Mouse (Mus musculus): ENCODE results near the gene Epha1. TPM values are rescaled to one million over a fixed set of nuclear protein-coding genes. Genes with fewer than 3 reads are reported as not detected.

Epha1 gene
- polyA plus RNA-seq, 1 experiment from 2014 or later, result 4.7 TPM

DNA sequence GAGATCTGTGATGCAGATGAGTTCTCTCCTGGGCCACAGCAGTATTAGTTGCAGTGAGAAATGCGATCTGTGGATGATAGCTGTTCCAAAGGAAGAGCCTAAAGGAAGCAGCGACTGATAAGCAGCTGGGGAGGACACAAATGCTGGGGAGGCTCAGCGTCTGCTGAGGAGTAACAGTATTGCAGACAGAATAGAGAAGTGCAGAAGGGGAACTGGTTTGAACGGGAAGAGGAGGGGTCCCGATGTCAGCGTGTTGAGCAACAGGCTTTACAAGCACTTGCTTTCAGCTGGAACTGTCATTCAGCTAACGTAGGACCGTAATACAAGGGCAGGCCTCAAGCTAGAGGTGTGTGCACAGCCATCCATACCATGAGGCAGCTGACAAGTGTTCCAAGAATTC, 19.9 kb downstream of the Epha1 start:
- Histone ChIP-seq H3K4me3 (peak overlapping the region; percentile 93), H3K27me3 (replicated peaks) (no peaks in the 10 kb centered on the region), H3K27ac (ENCODE audit: poor library complexity, severe bottlenecking) (peak overlapping the region; percentile 100), H3K4me2 (peak overlapping the region; percentile 99), H3K36me3 (peaks cover 68% of the 10 kb centered on the region), H3K9me3 (replicated peaks) (no peaks in the 10 kb centered on the region), H3K4me1 (replicated peaks) (peaks cover 80% of the 10 kb centered on the region), H3K9ac (peak overlapping the region; percentile 98)
- ATAC-seq (ENCODE audit: insufficient number of reproducible peaks, low FRiP score), result no peak
- 27% methylated on average over 8 of the region's 8 CpGs for WGBS

DNA sequence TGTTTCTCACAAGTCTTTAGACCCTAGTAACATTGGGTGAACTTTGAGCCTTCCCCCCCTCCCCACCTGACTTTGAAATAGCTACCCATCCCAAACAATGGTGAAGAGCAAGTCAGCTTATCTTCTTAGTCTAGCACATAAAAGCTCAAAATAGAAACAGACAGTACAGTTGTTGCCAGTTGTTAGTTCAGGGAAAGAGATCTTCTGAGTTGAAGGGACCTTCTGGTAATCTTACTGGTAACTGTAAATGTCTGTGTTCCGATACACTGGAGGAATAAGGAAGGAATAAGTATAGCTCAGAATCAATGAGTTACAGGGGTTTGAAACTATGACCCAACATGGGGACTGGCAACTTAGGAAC, 20.6 kb downstream of the Epha1 start:
- H3K9me3 ChIP-seq (replicated peaks), result no peaks in the 10 kb centered on the region
- no peak for ATAC-seq (ENCODE audit: insufficient number of reproducible peaks, low FRiP score)
- H3K4me2 ChIP-seq, result peak overlapping the region; percentile 99
- H3K27me3 ChIP-seq (replicated peaks), result no peaks in the 10 kb centered on the region
- H3K27ac ChIP-seq (ENCODE audit: poor library complexity, severe bottlenecking), result peak overlapping the region; percentile 100
- WGBS, result 76% methylated on average over 1 of the region's 1 CpGs
- H3K9ac ChIP-seq, result peak overlapping the region; percentile 98; the same call in 1 of the 2 replicates
- peaks cover 61% of the 10 kb centered on the region for H3K36me3 ChIP-seq
- H3K4me1 ChIP-seq (replicated peaks), result peaks cover 73% of the 10 kb centered on the region
- H3K4me3 ChIP-seq, result peak overlapping the region; percentile 93

DNA sequence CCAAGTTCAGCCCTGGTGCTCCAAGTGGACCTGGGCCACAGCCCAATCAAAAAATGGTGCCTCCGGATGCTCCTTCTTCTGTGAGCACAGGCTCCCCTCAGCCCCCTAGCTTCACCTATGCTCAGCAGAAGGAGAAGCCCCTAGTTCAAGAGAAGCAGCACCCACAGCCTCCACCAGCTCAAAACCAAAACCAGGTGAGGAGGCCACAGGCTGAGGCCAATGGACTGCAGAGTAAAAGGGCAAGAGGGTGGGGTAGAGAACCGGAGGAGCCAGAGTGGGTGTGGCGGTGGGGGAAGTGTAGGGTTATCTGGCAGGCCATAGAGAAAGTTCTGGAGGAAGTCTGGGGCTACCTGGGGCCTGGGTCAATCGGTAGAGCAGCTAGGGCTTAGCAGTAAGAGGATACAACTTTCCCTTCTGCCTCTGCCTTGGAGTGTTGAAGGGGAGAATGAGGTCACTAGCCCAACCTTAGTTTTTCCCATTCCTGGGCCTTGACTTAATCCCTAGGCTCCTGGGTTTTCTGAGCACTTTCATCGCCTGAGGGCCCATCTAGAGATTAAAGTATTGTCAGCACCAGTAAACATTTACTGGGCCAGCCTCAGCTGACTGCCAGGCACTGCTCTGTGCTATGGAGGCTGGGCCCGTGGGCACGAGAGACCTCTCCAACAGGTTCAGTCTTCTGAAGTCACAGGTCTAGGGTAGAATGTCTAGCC, 21.1 kb downstream of the Epha1 start:
- WGBS, result 37% methylated on average over 7 of the region's 7 CpGs

DNA sequence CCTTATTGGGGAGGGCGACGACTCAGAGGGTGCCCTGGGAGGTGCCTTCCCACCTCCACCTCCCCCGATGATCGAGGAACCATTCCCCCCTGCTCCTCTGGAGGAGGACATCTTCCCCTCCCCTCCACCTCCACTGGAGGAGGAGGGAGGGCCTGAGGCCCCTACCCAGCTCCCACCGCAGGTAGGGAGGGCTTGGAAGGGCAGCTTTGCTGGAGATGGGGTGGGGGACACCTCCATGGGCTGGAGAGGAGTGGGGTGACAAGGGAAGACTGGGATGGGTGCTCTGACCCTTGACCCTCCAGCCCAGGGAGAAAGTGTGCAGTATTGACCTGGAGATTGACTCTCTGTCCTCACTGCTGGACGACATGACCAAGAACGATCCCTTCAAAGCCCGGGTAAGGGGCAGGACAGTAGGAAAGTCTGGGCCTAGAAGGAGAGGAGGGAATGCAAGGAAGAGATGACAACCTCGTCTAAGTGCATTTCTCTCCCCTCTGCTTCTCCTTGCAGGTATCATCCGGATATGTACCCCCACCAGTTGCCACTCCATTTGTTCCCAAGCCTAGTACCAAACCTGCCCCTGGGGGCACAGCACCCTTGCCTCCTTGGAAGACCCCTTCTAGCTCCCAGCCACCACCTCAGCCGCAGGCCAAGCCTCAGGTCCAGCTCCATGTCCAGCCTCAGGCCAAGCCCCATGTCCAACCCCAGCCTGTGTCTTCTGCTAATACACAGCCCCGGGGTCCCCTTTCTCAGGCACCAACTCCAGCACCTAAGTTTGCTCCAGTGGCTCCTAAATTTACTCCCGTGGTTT, 21.9 kb downstream of the Epha1 start:
- 28% methylated on average over 13 of the region's 13 CpGs for WGBS
- peaks cover 60% of the 10 kb centered on the region for H3K4me1 ChIP-seq (replicated peaks)
- peaks cover 48% of the 10 kb centered on the region for H3K36me3 ChIP-seq
- no peaks in the 10 kb centered on the region for H3K9me3 ChIP-seq (replicated peaks)
- H3K27me3 ChIP-seq (replicated peaks), result no peaks in the 10 kb centered on the region
- H3K4me2 ChIP-seq, result peak overlapping the region; percentile 99
- peak overlapping the region; percentile 93 for H3K4me3 ChIP-seq
- ATAC-seq (ENCODE audit: insufficient number of reproducible peaks, low FRiP score), result no peak
- H3K27ac ChIP-seq (ENCODE audit: poor library complexity, severe bottlenecking), result peak overlapping the region; percentile 100
- peak overlapping the region; percentile 98 for H3K9ac ChIP-seq

More for the DNA sequence above, 21.1 kb downstream of the Epha1 start:
- Histone ChIP-seq H3K27me3 (replicated peaks) (no peaks in the 10 kb centered on the region), H3K9ac (peak overlapping the region; percentile 98), H3K4me3 (peak overlapping the region; percentile 93), H3K9me3 (replicated peaks) (no peaks in the 10 kb centered on the region), H3K4me1 (replicated peaks) (peaks cover 67% of the 10 kb centered on the region), H3K4me2 (peak overlapping the region; percentile 99), H3K36me3 (peaks cover 56% of the 10 kb centered on the region), H3K27ac (ENCODE audit: poor library complexity, severe bottlenecking) (peak overlapping the region; percentile 100)
- ATAC-seq (ENCODE audit: insufficient number of reproducible peaks, low FRiP score), result no peak

DNA sequence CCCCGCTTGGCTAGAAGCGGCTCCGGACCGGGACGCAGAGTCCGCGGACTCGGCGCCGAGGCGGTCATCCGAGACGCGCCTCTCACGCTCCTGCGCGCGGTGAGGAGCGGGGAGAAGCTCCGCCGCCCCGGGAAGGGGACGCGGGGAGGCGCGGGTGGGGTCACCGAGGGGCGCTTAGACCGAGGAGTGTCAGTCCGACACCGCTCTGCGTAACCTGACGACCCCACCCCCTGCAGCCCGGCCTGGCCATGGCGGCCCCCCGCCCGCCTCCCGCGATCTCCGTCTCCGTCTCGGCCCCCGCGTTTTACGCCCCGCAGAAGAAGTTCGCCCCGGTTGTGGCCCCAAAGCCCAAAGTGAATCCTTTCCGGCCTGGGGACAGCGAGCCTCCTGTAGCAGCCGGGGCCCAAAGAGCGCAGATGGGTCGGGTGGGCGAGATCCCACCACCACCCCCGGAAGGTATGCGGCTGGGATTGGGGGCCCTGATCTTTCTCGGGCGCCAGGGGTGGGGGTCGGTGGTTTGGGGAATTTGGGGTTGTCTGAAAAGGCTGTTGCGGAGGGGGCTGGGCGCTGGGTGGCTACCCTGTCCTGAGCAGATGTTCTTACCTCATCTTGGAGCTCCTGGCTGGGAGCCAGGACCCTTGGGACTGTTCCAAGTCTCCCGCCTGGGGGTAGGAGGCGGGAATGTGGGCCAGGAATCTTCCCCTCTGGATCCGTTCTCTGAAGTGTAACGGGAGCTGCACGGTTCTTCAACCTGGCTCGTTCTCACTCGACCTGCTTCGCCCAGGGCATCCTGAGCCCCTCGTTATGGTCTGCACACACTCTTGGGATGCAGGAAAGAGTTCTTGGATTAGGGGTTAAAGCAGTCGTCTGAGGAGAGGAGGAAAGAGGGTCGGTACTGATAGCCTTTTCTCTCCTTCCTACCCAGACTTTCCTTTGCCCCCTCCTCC, 22.8 kb downstream of the Epha1 start:
- peak overlapping the region; percentile 93 for H3K4me3 ChIP-seq
- H3K27me3 ChIP-seq (replicated peaks), result no peaks in the 10 kb centered on the region
- WGBS, result under 1% methylated on average over 51 of the region's 72 CpGs
- peak overlapping the region; percentile 99 for H3K4me2 ChIP-seq
- H3K9me3 ChIP-seq (replicated peaks), result no peaks in the 10 kb centered on the region
- ATAC-seq (ENCODE audit: insufficient number of reproducible peaks, low FRiP score), result peak; percentile 37
- H3K4me1 ChIP-seq (replicated peaks), result peaks cover 51% of the 10 kb centered on the region
- peaks cover 39% of the 10 kb centered on the region for H3K36me3 ChIP-seq
- H3K9ac ChIP-seq, result peak overlapping the region; percentile 98
- H3K27ac ChIP-seq (ENCODE audit: poor library complexity, severe bottlenecking), result peak overlapping the region; percentile 100

DNA sequence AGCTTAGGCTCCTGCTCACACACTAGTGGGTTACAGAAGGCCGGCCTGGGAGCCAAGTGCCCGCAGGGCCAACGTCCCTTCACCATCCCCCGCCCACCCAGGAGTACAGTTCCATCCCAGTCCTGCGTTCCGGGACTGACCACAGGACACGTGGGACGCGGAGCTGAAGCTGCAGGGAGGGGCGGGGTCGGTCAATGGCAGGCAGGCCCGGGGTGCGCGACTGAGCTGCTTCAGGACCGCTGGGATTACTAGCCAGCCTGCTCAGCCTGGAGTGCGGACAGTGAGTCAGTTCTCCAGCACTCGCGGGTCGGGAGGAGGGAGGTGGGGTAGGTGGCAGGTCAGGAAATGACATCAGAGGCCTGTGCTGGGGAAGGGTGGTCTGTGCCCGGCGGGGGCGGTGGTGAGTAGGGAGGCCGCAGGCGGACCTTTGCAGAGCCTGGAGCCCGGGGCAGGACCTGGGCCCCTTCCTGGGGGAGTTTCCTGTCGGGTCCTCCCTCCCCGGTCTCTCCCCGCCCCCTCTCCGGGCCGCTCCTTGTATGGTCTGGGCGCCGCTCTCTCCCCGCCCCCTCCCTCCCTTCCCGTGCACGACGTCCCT, 23.5 kb downstream of the Epha1 start, which contains the start of gene Zyx:
Gene Zyx, plus strand, starts transcription at position 205 of the 595 bp plus-strand sequence.
- Histone ChIP-seq H3K27ac (ENCODE audit: poor library complexity, severe bottlenecking) (peak within 1 kb of the TSS; percentile 100), H3K4me1 (replicated peaks) (peaks cover 43% of the 10 kb centered on the region), H3K4me2 (peak within 1 kb of the TSS; percentile 99), H3K4me3 (peak within 1 kb of the TSS; percentile 93), H3K9me3 (replicated peaks) (no peaks in the 10 kb centered on the region), H3K36me3 (peaks cover 32% of the 10 kb centered on the region), H3K9ac (peak within 1 kb of the TSS; percentile 98), H3K27me3 (replicated peaks) (no peaks in the 10 kb centered on the region)
- ATAC-seq (ENCODE audit: insufficient number of reproducible peaks, low FRiP score), result peak; percentile 93
- WGBS, result 0% methylated on average over 26 of the region's 36 CpGs

DNA sequence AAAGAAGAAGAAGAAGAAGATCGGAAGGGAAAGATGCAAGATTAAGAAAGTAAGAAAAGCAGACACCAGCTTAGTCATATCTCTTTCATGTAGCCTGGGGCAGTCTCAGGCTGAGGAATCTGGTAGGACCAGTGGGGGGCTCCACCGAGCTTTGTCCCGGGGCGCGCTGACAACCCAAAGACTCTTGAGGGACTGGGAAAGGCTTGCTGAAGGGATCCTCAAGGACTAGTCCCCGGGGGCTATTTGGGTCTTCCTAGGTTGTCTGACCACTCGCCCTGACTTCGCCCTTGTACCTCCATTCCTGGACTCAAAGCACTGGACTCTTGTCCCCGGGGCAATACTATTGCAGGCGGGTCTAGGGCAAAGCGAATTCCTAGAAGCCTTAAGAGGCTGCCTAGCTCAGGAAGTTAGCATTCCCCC, 24.1 kb downstream of the Epha1 start:
- ATAC-seq (ENCODE audit: insufficient number of reproducible peaks, low FRiP score), result peak; percentile 45
- 1% methylated on average over 11 of the region's 11 CpGs for WGBS

DNA sequence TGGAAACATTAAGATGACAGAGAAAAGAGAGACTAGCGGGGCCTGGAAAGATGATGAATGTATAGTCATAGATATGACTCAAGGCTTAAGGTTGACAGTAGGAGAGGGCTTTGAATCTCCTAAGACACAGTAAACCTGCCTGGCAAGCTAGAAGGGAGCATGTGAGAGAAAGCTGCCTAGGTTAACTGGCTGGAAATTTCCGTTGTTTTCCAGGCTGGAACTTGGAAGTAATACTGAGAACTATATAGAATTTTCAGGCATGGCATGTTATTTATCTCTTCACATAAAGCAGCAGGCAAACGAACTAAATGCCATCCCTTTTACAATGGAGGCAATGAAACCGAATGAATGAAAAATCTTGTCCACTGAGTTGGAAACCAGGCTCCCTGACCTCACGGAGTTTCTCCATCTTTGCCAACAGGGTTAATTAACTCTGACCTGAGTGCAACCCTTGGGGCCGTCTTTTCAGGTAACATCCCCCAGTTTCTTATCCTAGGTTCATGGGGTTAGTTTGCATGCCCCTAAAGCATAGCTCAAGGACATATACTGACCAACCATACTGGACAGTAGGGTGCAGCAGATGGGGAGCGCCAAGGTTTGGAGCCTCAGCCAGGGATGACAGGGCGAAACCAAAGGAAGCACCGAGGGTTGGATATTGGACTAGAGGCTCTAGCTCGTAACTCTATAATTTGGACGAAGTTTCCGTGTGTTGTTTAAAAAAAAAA, 24.6 kb downstream of the Epha1 start:
- H3K9ac ChIP-seq, result no peak overlapping the region

More for the DNA sequence above, 24.1 kb downstream of the Epha1 start:
- Histone ChIP-seq H3K4me3 (peak overlapping the region; percentile 93), H3K9ac (peak overlapping the region; percentile 98), H3K36me3 (peaks cover 29% of the 10 kb centered on the region), H3K9me3 (replicated peaks) (no peaks in the 10 kb centered on the region), H3K27ac (ENCODE audit: poor library complexity, severe bottlenecking) (peak overlapping the region; percentile 100), H3K4me2 (peak overlapping the region; percentile 99), H3K27me3 (replicated peaks) (no peaks in the 10 kb centered on the region), H3K4me1 (replicated peaks) (peaks cover 38% of the 10 kb centered on the region)

DNA sequence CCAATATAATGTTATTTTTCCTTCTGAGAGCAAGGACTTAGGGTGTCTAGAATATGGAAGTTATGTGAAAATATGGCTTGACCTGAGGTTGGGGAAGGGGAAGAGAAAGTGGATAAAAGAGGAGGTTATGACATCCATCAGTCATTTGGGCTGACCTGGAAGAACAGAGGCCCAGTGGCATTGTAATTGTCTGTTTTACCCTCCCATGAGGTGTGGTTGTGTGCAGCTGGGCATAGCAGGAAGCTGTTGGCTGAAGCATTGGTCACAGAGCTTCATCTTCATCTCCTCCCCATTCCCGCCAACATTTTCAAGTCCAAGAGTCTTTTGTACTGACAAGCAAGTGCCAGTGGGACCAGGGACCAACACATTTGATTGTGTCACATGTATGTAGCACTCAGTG, 28.8 kb downstream of the Epha1 start:
- WGBS, result 92% methylated on average over 1 of the region's 1 CpGs
- H3K9me3 ChIP-seq (replicated peaks), result no peaks in the 10 kb centered on the region
- H3K4me2 ChIP-seq, result no peak overlapping the region
- H3K27me3 ChIP-seq (replicated peaks), result no peaks in the 10 kb centered on the region
- no peak overlapping the region for H3K9ac ChIP-seq
- no peak for ATAC-seq (ENCODE audit: insufficient number of reproducible peaks, low FRiP score)
- peaks cover 5% of the 10 kb centered on the region for H3K4me1 ChIP-seq (replicated peaks)
- no peak overlapping the region for H3K4me3 ChIP-seq
- no peak overlapping the region for H3K27ac ChIP-seq (ENCODE audit: poor library complexity, severe bottlenecking)
- H3K36me3 ChIP-seq, result no peaks in the 10 kb centered on the region

More for the DNA sequence above, 24.6 kb downstream of the Epha1 start:
- Histone ChIP-seq H3K36me3 (peaks cover 25% of the 10 kb centered on the region), H3K27me3 (replicated peaks) (no peaks in the 10 kb centered on the region), H3K27ac (ENCODE audit: poor library complexity, severe bottlenecking) (no peak overlapping the region), H3K4me1 (replicated peaks) (peaks cover 32% of the 10 kb centered on the region), H3K4me3 (peak overlapping the region; percentile 93), H3K9me3 (replicated peaks) (no peaks in the 10 kb centered on the region), H3K4me2 (peak overlapping the region; percentile 99)
- no peak for ATAC-seq (ENCODE audit: insufficient number of reproducible peaks, low FRiP score)
- 40% methylated on average over 12 of the region's 12 CpGs for WGBS

Measured in heart, embryonic 12.5 days (tissue).